Mouse (Mus musculus): ENCODE measurements at regions not wholly inside any gene's neighbourhood (a gene's known extent, or its start where the extent isn't known, plus 50 kb on each side); places are given as distances from the start of the nearest gene placed in this dataset.

DNA sequence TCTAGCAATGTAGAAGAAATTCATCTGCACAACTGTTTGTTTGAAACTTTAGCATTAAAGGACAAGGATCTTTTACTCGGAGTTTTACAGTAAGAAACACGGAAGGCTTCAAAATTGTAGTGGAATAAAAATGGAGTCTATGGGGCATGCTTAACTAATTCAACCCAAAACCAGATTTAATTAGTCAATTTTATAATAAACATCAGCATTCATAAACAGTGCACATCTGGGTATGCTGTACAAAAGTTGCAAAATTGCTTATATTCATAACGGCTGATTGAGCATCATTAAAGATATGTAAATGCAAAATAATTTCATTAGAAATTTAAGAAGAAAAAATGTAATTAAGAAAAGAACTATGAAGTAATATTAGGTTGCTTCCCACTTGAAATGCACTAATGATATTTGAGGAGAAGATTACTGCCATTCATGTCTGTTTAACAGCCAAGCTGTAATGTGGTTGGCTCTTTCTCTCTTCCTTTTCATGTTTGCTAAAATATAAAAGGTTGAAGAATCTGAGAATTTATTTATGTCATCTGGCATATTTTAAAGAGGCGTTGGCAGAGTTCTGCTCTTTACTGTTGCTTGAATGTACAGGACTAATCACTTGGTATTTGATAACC is 1037.3 kb downstream of the Fam181b start:
- no peak for DNase-seq (ENCODE audit: low spot score)

- DNase-seq (ENCODE audit: low spot score) = no peak
Observed at GRCm38 (mm10) chr7:94123781-94124180, 1044.1 kb downstream of the Fam181b start.

DNA sequence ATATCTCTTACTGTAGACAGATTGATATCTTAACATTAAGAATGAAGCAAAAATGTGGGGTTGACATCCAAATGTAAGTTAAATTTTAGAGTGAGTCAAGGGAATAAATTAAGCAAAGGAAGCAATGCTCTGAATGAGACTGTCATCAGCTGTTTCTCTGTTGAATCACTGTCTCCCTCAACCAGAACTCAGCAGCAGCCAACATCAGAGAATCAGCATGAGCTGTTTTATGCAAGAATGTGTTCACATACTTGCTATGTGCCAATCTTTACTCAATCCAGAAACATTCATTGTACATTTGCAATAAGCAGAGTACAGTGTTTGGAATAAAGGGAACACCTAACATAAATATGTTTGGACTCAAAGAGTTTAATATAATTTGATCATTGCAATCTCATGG is 1074.6 kb downstream of the Fam181b start:
- DNase-seq (ENCODE audit: low spot score) = no peak

DNA sequence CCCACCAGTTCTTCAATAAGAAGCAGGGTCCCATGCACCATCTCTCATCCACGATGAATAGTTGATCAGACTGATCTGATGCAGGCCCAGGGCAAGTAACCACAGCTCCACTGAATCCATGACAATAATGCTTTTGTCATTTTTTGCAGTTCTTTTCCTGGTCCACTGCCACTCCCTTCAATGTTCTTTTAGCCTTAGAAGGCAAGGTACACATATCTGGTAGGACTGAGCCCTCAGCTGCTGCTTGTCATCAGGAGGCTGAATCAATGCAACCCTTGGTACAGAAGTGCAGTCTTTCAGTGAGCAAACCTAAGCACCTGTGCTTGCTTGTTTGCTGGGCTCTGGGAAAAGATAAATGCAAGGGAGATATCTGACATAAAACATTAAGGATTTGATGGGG is 1075.8 kb downstream of the Fam181b start:
- no peak for DNase-seq (ENCODE audit: low spot score)

DNA sequence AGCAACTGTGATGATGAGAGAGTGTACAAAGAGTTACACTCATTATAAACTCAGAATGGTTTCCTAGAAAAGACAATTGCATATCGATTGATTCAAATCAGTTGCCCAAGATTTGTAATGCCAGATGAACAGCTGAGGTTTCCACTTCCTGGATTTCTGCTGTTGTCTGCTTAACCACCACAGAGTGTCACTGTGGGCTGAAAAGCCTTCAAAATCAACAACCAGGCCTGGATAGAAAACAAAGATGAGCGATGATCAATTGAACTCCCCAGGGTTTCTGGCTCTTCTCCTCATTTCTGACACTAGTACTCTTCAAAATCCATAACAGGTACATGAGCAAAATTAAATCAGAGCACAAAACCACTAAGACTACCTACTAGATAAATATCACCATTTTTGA is 1100.4 kb downstream of the Fam181b start:
- DNase-seq (ENCODE audit: low spot score) = peak; percentile 20

DNA sequence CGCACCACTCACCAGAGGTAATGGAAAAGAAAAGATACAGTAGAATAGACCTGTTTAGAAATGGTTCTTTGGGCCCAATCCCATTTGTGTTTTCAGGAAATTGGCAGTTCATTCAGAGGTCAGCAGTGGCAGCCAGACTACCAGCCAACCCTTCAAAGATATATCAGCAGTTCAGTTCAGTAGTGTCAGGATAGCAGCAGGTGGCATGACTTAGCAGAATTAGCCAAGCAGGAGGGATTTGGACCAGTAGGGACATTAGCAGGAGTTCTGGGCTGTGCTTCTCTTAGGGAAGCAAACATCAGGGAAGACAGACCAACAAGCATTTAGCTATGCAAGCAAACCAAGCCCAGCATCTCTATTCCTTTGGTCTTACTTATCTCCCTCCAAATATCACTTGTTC is 1132.7 kb downstream of the Fam181b start:
- DNase-seq (ENCODE audit: low spot score) = no peak

DNA sequence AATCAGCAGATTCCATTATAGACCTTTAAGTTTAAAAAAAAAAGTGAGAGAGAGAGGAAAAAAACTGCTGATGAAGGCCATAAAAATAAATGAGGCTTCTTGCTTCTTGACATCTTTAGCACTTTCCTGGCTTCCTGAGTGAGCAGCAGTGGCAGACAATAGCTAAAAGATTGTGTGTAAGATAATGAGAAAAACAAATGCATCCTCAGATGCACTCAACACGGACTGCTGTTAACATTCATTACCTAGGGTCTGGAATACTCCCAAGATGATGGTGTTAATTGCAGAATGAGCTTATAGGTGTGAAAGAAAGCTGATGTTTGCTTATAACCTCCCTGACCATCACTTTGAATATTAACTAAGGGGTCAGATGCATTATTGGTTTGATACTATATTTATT is 1147.8 kb downstream of the Fam181b start:
- no peak for DNase-seq (ENCODE audit: low spot score)

DNA sequence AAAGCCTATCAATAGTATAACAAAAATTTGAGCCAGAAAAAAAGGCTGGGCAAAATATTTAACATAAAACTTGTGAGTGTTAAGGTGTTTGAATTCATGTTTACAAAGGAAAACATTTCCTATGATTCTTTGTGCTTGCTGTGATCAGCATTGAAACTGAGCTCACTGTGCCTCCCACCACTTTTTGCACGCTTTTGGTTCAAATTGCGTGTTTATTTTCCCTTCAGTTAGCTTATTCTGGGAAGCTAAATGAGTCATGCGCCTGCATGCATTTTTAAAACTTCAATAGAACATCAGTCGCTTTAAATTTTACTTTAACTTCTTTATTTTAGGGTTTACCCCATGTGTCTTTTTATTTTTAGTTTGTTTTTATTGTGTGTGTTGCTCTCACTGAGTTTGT is 1154.0 kb downstream of the Fam181b start:
- no peak for DNase-seq (ENCODE audit: low spot score)

DNA sequence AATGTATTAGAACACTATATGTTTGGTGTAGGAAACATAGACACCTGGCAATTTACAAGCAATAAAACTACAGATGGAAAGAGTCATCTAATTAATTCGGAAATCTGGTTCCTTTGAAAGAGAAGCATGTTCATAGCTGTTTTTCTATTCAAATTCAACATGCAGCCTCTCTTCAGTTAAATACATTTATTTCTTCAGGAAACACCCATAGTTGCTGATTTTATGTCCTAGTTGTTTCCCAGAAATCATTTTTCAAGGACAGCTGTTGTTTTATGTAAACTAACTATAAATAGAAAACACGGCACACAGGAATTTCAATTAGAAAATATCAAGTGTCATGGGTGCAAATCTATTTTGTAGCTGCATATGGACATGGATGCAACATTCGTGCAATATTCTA is 1169.8 kb downstream of the Fam181b start:
- no peak for DNase-seq (ENCODE audit: low spot score)

- no peak for DNase-seq (ENCODE audit: low spot score)
Observed at GRCm38 (mm10) chr7:94268665-94269320, 1189.1 kb downstream of the Fam181b start.

DNA sequence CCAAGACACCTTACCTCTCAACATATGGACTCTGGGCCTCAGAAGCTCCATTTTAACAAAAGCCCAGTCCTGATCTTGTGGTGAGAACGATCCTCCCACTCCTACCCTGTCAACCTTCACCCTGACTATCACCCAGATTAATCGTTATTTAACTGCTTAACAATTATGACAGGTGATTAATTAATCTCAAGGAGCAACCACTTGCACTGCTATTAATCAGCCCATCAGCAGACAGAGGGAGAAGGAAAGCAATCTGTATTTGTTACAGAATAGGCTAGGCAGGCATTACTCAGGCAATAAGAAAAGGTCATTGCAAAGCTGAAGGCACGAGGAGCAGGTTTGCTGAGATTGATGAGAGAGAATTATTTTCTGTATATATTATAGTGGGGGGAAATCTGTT is 1201.9 kb downstream of the Fam181b start:
- no peak for DNase-seq (ENCODE audit: low spot score)

- DNase-seq (ENCODE audit: low spot score) = no peak
Observed at GRCm38 (mm10) chr7:94282010-94282409, 1202.3 kb downstream of the Fam181b start.

GRCm38 (mm10) chr7:94283031-94283609 is 1203.5 kb downstream of the Fam181b start:
- no peak for DNase-seq (ENCODE audit: low spot score)

GRCm38 (mm10) chr7:94305602-94306001 is 1225.9 kb downstream of the Fam181b start:
- no peak for DNase-seq (ENCODE audit: low spot score)

DNA sequence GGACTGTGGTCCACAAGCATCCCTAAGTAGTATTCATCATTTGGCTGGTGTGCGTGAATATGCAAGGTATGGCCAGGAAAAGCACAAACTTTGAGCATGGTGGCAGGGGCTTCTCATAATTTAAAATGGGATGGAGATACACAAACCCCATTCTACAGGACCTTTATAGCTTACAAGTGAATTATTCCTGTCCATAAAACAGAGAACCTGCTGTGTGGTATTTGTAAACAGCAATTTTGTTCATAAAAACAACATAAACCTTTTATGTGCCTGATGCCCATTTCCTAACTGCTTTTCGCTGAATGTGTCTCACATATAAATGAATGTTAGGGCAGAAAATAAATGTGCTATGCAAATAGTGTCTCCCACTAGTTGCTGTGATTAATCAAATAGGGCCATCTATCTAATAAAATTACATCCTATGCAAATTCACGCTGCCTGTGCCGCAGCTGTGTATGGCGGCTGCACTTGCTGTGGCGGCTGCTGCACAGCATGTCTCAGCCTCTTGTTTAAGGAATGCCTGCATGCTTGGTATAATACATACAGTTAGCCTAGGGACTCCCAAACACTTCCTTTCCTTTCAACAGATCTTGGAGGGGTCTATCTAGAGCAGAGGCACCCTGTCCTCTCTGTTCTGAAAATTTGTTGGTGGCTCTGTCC is 1235.4 kb downstream of the Fam181b start:
- no peak for DNase-seq (ENCODE audit: low spot score)

DNA sequence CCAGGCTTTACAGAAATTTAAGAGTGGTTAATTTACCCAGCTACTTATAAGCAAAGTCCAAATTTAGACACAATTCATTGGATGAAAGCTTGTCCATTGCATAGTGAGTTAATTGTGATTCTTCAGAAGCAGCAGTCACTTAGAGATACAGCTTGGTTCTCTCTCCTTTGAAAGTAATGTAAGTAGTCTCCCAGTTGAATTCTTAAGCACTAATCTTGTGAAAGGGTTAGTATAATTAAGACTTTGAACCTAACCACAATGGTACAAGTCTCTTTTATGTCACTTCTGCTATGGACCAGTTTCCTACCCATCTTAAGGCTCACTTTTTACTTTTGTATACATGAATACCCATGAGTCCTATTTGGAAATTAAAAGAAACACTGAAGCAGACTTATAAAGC is 1252.9 kb downstream of the Fam181b start:
- DNase-seq (ENCODE audit: low spot score) = no peak
